11 mouse cellular contexts compared by ENCODE assay signal in the genomic region with DNA sequence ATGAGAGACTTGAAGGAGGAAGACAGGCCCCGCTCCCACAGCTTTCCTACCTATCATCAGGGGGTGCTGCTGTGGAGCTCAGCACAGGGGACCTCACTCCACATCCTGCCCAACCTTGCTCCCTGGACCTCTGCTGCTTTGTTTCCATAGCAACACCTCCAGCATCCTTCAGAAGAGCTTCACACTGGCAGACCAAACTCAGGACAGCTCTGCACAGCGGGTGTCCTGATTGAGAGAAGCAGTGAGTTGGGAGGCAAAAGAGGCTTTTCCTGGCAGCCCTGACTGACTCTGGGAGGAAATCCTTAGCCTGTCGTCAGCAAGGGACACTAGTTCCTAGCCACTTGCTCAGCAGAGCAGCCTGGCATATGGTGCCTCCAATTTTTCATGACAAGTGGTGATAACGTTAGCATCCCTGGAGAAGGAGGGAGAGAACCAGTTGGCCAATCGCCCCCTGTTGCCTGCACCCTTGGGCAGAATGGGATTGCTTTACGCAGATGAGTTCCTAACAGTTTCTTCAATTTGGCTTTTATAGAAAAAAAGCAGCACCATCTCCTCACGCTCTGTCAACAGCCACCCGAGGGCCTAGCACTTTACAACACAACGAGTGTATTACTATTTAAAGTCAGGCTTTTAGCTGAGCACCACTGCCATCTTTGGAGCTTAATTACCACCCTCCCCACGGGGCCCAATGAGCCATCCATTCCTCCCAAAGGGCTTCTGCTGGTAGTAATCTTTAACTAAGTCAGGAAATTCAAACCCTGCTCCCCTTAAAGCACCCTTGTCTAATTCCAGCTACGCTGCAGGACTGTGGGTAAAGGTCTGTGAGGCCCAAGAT.
DNase-seq lines count a peak whose midpoint lies in the region; ATAC-seq and TF ChIP-seq lines count a peak whose summit lies in the region.
"Had no signal": no experiment of that assay in that cellular context is flagged by ENCODE, and none has a peak within 500 bp of the region (broad histone marks: within the 10 kb centered on the region; RNA-seq: fewer than 3 reads in every experiment).

No protein-coding gene starts in this region.

- H3K27ac ChIP-seq in layer of hippocampus, adult 2 months, result 0 out of 2 replicates have a peak overlapping the region, but pooled peaks have one; percentile 7
- peak overlapping the region; percentile 80 for H3K27ac ChIP-seq in hindbrain, embryonic 13.5 days
- no peak overlapping the region for H3K27ac ChIP-seq in neural tube, embryonic 14.5 days (ENCODE audit: low read depth, low read length)
- H3K27ac ChIP-seq: limb, embryonic 13.5 days had no signal

- no peaks in the 10 kb centered on the region for H3K36me3 ChIP-seq in hindbrain, embryonic 13.5 days
- no peaks in the 10 kb centered on the region for H3K36me3 ChIP-seq in neural tube, embryonic 14.5 days (ENCODE audit: control insufficient read depth, insufficient read depth, low read length)
- H3K36me3 ChIP-seq: limb, embryonic 13.5 days had no signal

- intact Hi-C loops in gastrocnemius, postnatal 14 days (cut with DNase I; ENCODE audit: low total_unique reads), result no loop called here

- no peak overlapping the region for H3K9ac ChIP-seq in hindbrain, embryonic 13.5 days
- no peak overlapping the region for H3K9ac ChIP-seq in neural tube, embryonic 14.5 days (replicated peaks; ENCODE audit: low read depth, low read length)
- H3K9ac ChIP-seq: limb, embryonic 13.5 days had no signal

- TF ChIP-seq CTCF in layer of hippocampus, adult 2 months (conservative IDR thresholded peaks at IDR 0.05), result no peak

- H3K27me3 ChIP-seq in hindbrain, embryonic 13.5 days, result no peaks in the 10 kb centered on the region
- no peaks in the 10 kb centered on the region for H3K27me3 ChIP-seq in neural tube, embryonic 14.5 days (ENCODE audit: control insufficient read depth, insufficient read depth, low read length)
- H3K27me3 ChIP-seq: limb, embryonic 13.5 days had no signal

- ATAC-seq in hindbrain, embryonic 13.5 days (ENCODE audit: low FRiP score), result peak; percentile 64
- peak; percentile 44; the same call in 1 of the 2 replicates for ATAC-seq in neural tube, embryonic 14.5 days (ENCODE audit: low read depth)

- no peak overlapping the region for H3K4me3 ChIP-seq in layer of hippocampus, adult 2 months
- H3K4me3 ChIP-seq in hindbrain, embryonic 13.5 days, result no peak overlapping the region
- H3K4me3 ChIP-seq in neural tube, embryonic 14.5 days (ENCODE audit: low read depth, low read length), result no peak overlapping the region
- H3K4me3 ChIP-seq: limb, embryonic 13.5 days had no signal

- H3K4me1 ChIP-seq in hindbrain, embryonic 13.5 days (replicated peaks), result peaks cover 17% of the 10 kb centered on the region
- peaks cover 14% of the 10 kb centered on the region for H3K4me1 ChIP-seq in neural tube, embryonic 14.5 days (ENCODE audit: control insufficient read depth, insufficient read depth, low read length)

- no peaks in the 10 kb centered on the region for H3K9me3 ChIP-seq in hindbrain, embryonic 13.5 days
- no peaks in the 10 kb centered on the region for H3K9me3 ChIP-seq in neural tube, embryonic 14.5 days (ENCODE audit: control insufficient read depth, low read length)
- H3K9me3 ChIP-seq: limb, embryonic 13.5 days had no signal

- H3K4me2 ChIP-seq in hindbrain, embryonic 13.5 days, result no peak overlapping the region
- no peak overlapping the region for H3K4me2 ChIP-seq in neural tube, embryonic 14.5 days (ENCODE audit: low read depth, low read length)
- H3K4me2 ChIP-seq: limb, embryonic 13.5 days had no signal

- WGBS in hindbrain, embryonic 13.5 days, result 33% methylated on average over 11 of the region's 11 CpGs
- 26% methylated on average over 11 of the region's 11 CpGs for WGBS in neural tube, embryonic 14.5 days

- DNase-seq in layer of hippocampus, adult 2 months (ENCODE audit: low spot score in 2 of 2), result no peak
- no peak for DNase-seq in layer of hippocampus, postnatal 25 days (ENCODE audit: extremely low spot score in 1 of 2, low spot score in 1 of 2)
- DNase-seq in cerebellum, postnatal 4 days (ENCODE audit: low spot score in 2 of 2), result peak; percentile 23 to 58
- no peak for DNase-seq in testis, postnatal 14 days (ENCODE audit: low spot score)
- no peak for DNase-seq in urinary bladder, postnatal 4 days (ENCODE audit: low spot score in 2 of 2)
- no peak for DNase-seq in gastrocnemius, postnatal 14 days
- DNase-seq: heart, postnatal 14 days; kidney, postnatal 25 days had no signal

Comparison
In these comparisons a context has a peak if more than half of its experiments do, and no peak if none do; other contexts are left out.
1. DNase-seq: peak in cerebellum, postnatal 4 days (2 of 2); none in layer of hippocampus, adult 2 months (0 of 2), layer of hippocampus, postnatal 25 days (0 of 2), testis, postnatal 14 days (single experiment), urinary bladder, postnatal 4 days (0 of 2) and gastrocnemius, postnatal 14 days (single experiment).